Mouse (Mus musculus): ENCODE measurements around the gene Gpr135.
"Not testable (repeated sequence)": the region's sequence is repeated elsewhere in the genome, so short reads cannot be mapped to it uniquely, and the experiment has no call there.

DNA sequence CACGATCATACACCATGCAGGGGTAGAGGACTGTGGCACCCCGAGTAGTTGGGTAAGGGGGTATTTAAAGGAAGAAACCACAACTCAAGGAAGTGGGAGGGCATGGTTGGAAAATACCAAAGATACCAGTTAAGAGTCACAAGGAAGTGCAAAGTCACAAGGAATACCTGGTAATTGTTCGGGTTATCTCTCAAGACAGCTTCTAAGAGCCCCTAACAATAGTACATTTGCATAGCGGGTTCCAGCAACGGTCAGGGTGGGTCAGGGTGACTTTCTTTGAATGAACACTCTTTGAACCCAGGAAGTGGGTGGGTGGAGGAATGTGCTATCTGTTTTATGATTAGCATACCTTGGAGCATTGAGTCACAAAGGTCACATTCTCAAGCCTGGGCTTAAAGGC lies 20.8 kb downstream of the Gpr135 start:
- not testable (repeated sequence) for TF ChIP-seq POLR2A (IDR thresholded peaks at IDR 0.05; ENCODE audit: control insufficient read depth, low read depth, low read length); CTCF (IDR thresholded peaks at IDR 0.05; ENCODE audit: control insufficient read depth, insufficient read depth, insufficient replicate concordance, low read depth, low read length)
